Mouse (Mus musculus): ENCODE data around the gene Tubb2a.
"Not testable (repeated sequence)": the region's sequence is repeated elsewhere in the genome, so short reads cannot be mapped to it uniquely, and the experiment has no call there.

Gene Tubb2a

GRCm38 (mm10) chr13:34089358-34089757 is 11.6 kb upstream of the Tubb2a start:
- no peak for DNase-seq (ENCODE audit: low spot score)

DNA sequence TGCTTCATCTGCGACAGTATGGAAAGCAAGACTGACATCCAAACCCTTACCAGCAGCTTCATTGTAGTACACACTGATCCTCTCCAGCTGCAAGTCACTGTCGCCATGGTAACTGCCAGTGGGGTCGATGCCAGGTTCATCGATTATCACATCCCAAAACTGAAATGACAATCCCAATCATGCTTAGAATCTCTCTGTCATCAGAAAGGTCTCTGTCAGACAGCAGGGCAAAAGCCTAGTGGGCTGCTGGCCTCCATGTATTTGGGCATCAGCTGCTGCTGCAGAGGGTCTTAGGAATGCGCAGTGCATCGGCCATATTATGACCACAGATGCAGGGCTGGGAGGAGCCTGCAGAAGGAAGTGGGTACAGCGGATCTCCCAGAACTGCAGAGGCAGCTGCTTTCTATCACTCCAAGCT is 11.1 kb upstream of the Tubb2a start:
- no peak for DNase-seq (ENCODE audit: low spot score)

DNA sequence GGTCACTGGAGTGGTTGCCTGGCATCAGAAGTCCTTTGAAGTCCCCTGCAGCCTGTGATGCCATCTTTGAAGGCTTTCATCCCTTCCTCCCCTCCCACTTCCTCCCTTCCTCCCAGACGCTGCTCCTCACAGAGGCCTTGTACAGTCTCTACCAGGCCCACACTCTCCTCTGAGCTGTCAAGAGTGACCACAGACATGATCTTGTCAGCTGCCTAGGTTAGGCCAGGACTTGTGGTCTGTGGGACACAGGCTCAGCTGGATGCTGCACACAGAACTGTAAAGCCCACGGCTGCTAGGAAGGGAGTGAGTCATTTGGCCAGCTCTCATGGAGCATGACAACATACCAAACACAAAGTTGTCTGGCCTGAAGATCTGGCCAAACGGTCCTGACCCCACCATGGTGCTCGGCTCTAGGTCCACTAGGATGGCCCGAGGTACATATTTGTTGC is 10.4 kb upstream of the Tubb2a start:
- DNase-seq (ENCODE audit: low spot score) = not testable (repeated sequence)

- DNase-seq (ENCODE audit: low spot score) = no peak
These were observed 9.4 kb upstream of the Tubb2a start for GRCm38 (mm10) chr13:34087052-34087812.

DNA sequence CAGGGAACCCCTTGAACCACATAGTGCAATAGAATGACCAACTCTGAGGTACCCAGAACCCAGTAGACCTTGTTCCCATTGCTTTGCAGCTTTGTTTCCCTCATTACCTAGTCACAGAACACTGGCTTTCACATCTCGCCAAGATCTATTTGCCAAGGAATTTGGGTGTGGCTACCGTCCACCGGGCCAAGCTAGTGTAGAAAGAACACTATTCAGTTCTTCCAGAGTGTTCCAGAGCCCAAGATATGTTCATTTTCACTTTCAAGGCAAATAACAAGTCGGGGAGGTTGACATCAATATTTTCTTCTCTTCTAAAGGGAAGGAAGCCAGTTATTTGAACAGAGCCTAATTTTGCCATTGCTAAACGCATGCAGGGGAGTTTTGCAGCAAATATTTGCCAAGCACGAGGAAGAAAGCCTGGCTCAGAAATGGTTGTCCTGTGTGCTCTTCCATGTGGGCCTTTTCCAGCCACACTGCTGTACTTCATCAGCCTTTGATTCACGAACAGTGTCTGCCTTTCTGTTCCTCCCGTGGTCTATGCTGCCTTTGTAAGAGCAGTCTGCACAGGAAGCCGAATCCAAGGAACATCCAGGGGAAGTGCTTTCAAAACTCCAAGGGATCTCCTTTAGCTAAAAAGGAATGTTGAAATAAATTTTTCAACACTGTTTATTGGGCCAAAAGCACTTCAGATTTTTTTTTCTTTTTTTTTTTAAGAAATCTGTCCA is 6.4 kb upstream of the Tubb2a start:
- no peak for DNase-seq (ENCODE audit: low spot score)

DNA sequence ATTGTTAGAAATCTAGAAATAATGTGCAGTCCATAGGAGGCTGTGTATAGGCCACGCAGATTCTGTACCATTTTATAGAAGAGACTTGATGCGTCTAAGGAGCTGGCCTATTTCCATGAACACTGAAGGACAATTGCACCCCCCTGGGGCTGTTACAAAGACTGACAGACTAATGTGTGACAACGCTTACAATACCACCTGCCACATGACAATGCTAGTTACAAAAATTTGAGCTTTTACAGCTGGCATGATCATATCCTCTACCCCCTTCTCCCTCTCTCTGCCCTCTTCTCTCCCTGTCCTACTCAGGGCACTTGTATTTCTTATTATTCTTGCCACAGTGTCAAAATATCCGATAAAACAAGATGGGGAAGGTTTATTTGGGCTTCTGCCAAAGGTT is 4.1 kb upstream of the Tubb2a start:
- DNase-seq (ENCODE audit: low spot score) = no peak

DNA sequence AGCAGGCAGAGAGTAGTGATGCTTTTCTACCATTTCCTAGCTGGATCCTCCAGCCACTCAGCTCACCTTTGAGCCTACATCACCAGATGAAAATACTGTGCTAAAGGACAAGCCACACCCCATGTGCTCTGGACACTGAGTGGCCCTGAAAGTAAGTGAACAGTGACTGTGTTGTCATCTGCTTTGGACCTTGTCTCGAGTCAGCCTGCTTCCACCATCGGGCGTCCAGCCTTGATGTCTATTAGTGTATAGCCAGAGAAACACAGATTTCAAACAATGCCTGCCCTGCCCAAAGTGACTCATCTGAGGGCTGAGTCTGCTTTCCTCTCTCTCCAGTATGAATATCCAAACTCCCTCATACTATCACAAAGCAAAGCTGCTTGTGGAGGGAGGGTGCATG is 2.0 kb upstream of the Tubb2a start:
- no peak for DNase-seq (ENCODE audit: low spot score)

DNA sequence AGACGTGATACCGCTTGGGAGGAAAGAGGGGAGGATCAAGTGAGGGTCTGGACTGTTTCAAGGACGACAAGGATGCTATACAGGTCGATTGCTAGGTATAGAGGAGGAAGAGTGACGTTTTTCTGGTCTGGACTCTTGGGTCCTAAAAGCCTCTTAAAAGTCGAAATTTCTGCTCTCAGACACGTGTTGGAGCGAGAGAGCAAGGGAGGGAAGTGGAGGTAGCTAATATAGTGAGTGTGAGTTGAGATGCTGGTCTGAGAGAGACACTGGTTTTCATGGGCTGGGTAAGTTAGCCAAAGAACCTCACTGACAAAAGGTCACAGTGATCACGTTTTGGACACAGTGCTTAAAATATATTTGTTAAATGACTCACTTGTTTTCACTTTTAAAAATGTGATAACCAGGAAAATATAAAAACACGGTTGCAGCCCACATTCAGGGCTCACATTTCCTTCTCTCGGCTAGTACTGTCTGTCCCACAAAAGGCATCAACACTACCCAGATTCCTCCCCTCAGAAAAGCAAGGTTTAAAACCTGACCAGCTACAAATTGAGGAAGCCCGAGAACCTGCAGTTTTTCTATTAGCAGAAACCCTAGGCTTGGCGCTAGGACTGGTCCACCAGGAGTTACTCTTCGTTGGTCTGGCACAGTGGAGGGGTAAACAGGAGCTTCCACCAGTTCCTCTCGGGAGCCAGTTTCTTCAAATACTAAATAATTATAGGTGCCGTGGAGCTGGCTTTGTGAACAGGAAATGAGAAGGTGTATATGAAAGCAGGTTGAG is 883 bp upstream of the Tubb2a start:
- DNase-seq (ENCODE audit: low spot score) = no peak

- DNase-seq (ENCODE audit: low spot score) = no peak
These were observed 981 bp downstream of the Tubb2a start for GRCm38 (mm10) chr13:34076561-34077491.

GRCm38 (mm10) chr13:34075893-34076292 is 1.9 kb downstream of the Tubb2a start:
- not testable (repeated sequence) for DNase-seq (ENCODE audit: low spot score)

- DNase-seq (ENCODE audit: low spot score) = not testable (repeated sequence)
These were observed 3.4 kb downstream of the Tubb2a start for GRCm38 (mm10) chr13:34074441-34074840.

DNA sequence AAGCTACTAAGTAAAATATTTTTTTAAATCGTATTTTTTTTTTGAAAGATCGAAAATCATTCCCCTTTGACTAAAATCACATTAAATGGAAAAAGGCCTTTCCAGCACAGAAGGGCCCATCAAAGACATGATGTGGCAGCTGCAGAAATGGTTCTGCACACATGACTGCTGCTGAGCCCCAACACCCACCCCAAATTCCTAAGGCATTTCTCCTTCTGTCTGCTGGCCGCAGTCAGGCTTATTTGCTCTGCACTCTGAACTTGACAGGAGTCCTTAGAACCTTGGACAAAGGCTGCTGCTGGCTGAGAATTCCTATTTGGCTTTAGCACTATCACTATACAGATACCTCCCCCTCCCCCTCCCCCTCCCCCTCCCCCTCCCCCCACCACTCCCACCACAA is 5.0 kb downstream of the Tubb2a start:
- DNase-seq (ENCODE audit: low spot score) = no peak

DNA sequence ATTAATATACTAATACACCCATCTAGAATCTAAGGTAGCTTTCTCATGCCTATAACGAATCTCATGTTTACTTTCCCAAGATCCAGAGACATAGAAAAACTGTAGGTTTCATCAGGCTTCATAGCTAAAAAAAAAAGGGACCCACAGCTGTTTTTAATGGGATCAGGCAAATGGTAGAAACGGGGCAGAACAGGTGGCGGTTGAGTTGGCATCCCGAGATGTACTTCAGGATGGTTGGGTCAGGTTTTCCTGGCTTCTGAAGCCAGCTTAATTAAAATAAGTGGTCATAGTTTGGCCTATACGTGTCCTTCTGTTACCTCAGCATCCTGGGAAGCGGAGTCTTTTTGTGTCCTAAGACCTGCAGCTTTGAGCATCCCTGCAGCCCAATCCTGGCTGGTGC is 6.0 kb downstream of the Tubb2a start:
- DNase-seq (ENCODE audit: low spot score) = no peak

- DNase-seq (ENCODE audit: low spot score) = no peak
These were observed 7.5 kb downstream of the Tubb2a start for GRCm38 (mm10) chr13:34070296-34070695.

DNA sequence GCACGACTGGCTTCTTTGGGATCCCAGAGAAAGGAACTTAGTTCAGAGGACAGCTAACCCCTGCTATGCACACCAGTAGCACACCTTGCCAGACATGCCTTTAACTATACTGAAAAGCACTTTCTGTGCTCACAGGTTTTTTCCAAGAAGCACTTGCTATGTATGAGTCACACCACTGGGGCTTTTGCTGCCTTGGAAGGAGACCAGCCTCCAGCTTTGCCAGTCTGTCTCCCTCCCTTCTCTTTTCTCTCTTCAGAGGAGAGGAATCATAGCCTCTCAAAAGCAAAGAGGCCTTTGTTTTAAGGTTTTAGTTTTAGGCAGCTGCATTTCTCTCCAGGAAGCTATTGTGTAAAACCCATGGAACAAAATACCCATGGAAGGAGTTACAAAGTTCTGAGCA is 11.5 kb downstream of the Tubb2a start:
- no peak for DNase-seq (ENCODE audit: low spot score)

- no peak for DNase-seq (ENCODE audit: low spot score)
These were observed 15.3 kb downstream of the Tubb2a start for GRCm38 (mm10) chr13:34062466-34062865.

- no peak for DNase-seq (ENCODE audit: low spot score)
These were observed 17.7 kb downstream of the Tubb2a start for GRCm38 (mm10) chr13:34060061-34060460.

GRCm38 (mm10) chr13:34057252-34057651 is 20.6 kb downstream of the Tubb2a start:
- no peak for DNase-seq (ENCODE audit: low spot score)

DNA sequence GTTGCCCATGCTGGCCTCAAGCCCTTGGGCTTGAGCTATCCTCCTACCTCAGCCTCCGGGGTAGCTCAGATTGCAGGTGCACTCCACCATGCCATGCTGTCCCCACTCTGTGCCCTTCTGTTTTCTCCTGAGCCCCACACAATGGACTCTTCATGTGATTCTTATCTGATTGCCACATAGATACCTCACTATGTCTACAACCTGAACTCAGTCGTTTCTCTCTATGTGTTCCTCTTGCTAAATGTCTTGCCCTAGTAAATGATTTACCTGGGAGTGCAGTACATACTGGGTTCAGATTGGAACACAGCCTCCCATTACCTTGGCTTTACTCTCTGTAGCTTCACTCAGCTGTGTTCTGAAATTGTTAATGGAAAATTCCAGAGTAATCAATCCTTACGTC is 22.8 kb downstream of the Tubb2a start:
- DNase-seq (ENCODE audit: low spot score) = no peak

- DNase-seq (ENCODE audit: low spot score) = no peak
These were observed 23.4 kb downstream of the Tubb2a start for GRCm38 (mm10) chr13:34054391-34054790.

DNA sequence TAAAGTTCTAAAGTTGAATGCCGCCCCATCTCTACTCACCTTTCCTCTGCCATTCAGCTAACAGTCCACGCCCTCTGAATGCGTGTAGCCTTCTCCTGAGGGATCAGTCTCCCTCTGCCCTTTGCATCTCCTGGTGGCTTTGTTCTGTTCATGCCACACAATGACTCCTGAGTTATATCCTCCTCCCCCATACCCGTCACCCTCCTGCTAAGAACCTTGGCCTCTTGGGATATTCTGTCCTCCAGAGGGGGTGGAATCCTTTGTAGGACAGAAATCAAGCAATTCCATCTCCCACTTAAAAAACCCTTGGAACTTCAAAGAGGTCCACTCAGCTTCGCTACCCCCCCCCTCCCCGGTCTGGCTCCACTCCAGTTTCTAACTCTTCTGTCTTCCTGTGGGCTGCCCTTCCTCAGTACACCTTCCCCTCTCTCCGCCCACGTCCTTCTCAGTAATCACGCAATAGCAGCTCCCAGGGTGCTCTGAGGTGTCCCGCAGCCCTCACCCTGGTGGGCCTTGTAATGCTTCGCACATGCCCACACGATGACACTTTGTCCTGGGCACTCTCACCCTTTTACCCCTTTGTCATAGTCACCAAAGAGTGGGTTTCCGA is 24.0 kb downstream of the Tubb2a start:
- DNase-seq (ENCODE audit: low spot score) = no peak

Data from ovary, postnatal 14 days (tissue).